In the genomic region with DNA sequence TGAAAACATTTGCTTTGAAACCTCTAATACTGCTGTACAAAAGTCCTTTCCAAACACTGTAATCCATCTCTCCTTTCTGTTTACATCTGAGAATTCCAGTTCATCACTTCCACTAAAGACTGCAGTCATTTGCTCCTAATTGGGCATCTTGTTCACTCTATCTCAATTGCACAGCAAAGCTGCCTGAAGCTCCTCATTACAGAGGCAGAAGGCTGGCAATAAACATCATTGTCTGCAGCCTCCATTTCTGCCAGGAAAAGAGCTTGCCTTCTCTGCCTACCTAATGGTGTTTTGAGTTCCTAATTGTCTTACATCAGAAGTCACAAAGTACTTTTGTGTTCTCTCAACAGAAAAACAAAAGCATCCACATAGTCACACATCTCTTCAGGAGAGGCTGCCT, we compare ENCODE assay signal across 26 mouse cellular contexts.
DNase-seq lines count a peak whose midpoint lies in the region; ATAC-seq and TF ChIP-seq lines count a peak whose summit lies in the region.
"Had no signal": no experiment of that assay in that cellular context is flagged by ENCODE, and none has a peak within 500 bp of the region (broad histone marks: within the 10 kb centered on the region; RNA-seq: fewer than 3 reads in every experiment).

No protein-coding gene starts in this region.

- H3K4me2 ChIP-seq in forebrain, embryonic 12.5 days, result no peak overlapping the region
- no peak overlapping the region for H3K4me2 ChIP-seq in midbrain, postnatal 0 days (ENCODE audit: low read depth, low read length, poor library complexity, severe bottlenecking)
- H3K4me2 ChIP-seq in forebrain, embryonic 14.5 days (ENCODE audit: low read length), result no peak overlapping the region
- H3K4me2 ChIP-seq: embryonic facial prominence, embryonic 13.5 days; heart, embryonic 11.5 days; limb, embryonic 13.5 days; liver, embryonic 12.5 days; midbrain, embryonic 11.5 days had no signal

- H3K9me3 ChIP-seq in forebrain, embryonic 12.5 days, result no peaks in the 10 kb centered on the region
- H3K9me3 ChIP-seq in forebrain, embryonic 10.5 days, result no peaks in the 10 kb centered on the region
- H3K9me3 ChIP-seq in midbrain, postnatal 0 days (ENCODE audit: low read length), result no peaks in the 10 kb centered on the region
- no peaks in the 10 kb centered on the region for H3K9me3 ChIP-seq in midbrain, embryonic 10.5 days (replicated peaks)
- H3K9me3 ChIP-seq in forebrain, embryonic 14.5 days (replicated peaks; ENCODE audit: control insufficient read depth, low read length), result no peaks in the 10 kb centered on the region
- H3K9me3 ChIP-seq: embryonic facial prominence, embryonic 13.5 days; limb, embryonic 13.5 days; liver, embryonic 12.5 days had no signal

- H3K27ac ChIP-seq in forebrain, embryonic 12.5 days, result 0 out of 2 replicates have a peak overlapping the region, but pooled peaks have one; percentile 13
- no peak overlapping the region for H3K27ac ChIP-seq in forebrain, embryonic 10.5 days
- H3K27ac ChIP-seq in midbrain, postnatal 0 days (ENCODE audit: low read depth, low read length), result no peak overlapping the region
- no peak overlapping the region for H3K27ac ChIP-seq in midbrain, embryonic 10.5 days (replicated peaks)
- H3K27ac ChIP-seq in forebrain, embryonic 14.5 days (ENCODE audit: low read depth, low read length), result no peak overlapping the region
- H3K27ac ChIP-seq: embryonic facial prominence, embryonic 13.5 days; limb, embryonic 13.5 days; liver, embryonic 12.5 days had no signal

- TF ChIP-seq CTCF in midbrain, postnatal 0 days (IDR thresholded peaks at IDR 0.05), result no peak

- H3K4me1 ChIP-seq in forebrain, embryonic 12.5 days, result no peaks in the 10 kb centered on the region
- H3K4me1 ChIP-seq in forebrain, embryonic 10.5 days, result peaks cover 5% of the 10 kb centered on the region
- H3K4me1 ChIP-seq in midbrain, postnatal 0 days (ENCODE audit: insufficient read depth, low read length), result 0 out of 2 replicates have a peak, but pooled peaks cover 3% of the 10 kb centered on the region
- H3K4me1 ChIP-seq in midbrain, embryonic 10.5 days, result no peaks in the 10 kb centered on the region
- H3K4me1 ChIP-seq in forebrain, embryonic 14.5 days (ENCODE audit: control insufficient read depth, insufficient read depth, low read length), result no peaks in the 10 kb centered on the region
- H3K4me1 ChIP-seq: embryonic facial prominence, embryonic 13.5 days; limb, embryonic 13.5 days; liver, embryonic 12.5 days had no signal

- H3K4me3 ChIP-seq in forebrain, embryonic 12.5 days (replicated peaks), result no peak overlapping the region
- H3K4me3 ChIP-seq in forebrain, embryonic 10.5 days, result no peak overlapping the region
- H3K4me3 ChIP-seq in midbrain, postnatal 0 days (ENCODE audit: low read depth, low read length), result no peak overlapping the region
- no peak overlapping the region for H3K4me3 ChIP-seq in midbrain, embryonic 10.5 days
- no peak overlapping the region for H3K4me3 ChIP-seq in forebrain, embryonic 14.5 days (ENCODE audit: low read depth, low read length)
- H3K4me3 ChIP-seq: embryonic facial prominence, embryonic 13.5 days; limb, embryonic 13.5 days; liver, embryonic 12.5 days had no signal

- no peak overlapping the region for H3K9ac ChIP-seq in forebrain, embryonic 12.5 days
- H3K9ac ChIP-seq in midbrain, postnatal 0 days (replicated peaks; ENCODE audit: low read length, poor library complexity, severe bottlenecking), result no peak overlapping the region
- H3K9ac ChIP-seq in forebrain, embryonic 14.5 days (ENCODE audit: low read length), result no peak overlapping the region
- H3K9ac ChIP-seq: embryonic facial prominence, embryonic 13.5 days; limb, embryonic 13.5 days; liver, embryonic 12.5 days had no signal

- ATAC-seq in forebrain, embryonic 12.5 days (ENCODE audit: low FRiP score), result peak; percentile 44; the same call in 1 of the 2 replicates
- ATAC-seq in midbrain, postnatal 0 days (ENCODE audit: low FRiP score), result no peak
- peak; percentile 54; the same call in 1 of the 2 replicates for ATAC-seq in forebrain, embryonic 14.5 days
- ATAC-seq: CD4-positive, CD25-positive, alpha-beta regulatory T cell, adult 4 months; intestine, embryonic 16.5 days; liver, embryonic 12.5 days had no signal

- H3K36me3 ChIP-seq in forebrain, embryonic 12.5 days (replicated peaks), result no peaks in the 10 kb centered on the region
- no peaks in the 10 kb centered on the region for H3K36me3 ChIP-seq in forebrain, embryonic 10.5 days (replicated peaks)
- no peaks in the 10 kb centered on the region for H3K36me3 ChIP-seq in midbrain, postnatal 0 days (ENCODE audit: insufficient read depth, low read length)
- H3K36me3 ChIP-seq in midbrain, embryonic 10.5 days, result no peaks in the 10 kb centered on the region
- no peaks in the 10 kb centered on the region for H3K36me3 ChIP-seq in forebrain, embryonic 14.5 days (ENCODE audit: control insufficient read depth, insufficient read depth, low read length)
- H3K36me3 ChIP-seq: embryonic facial prominence, embryonic 13.5 days; limb, embryonic 13.5 days; liver, embryonic 12.5 days had no signal

- no peak for DNase-seq in forebrain, embryonic 10.5 days (ENCODE audit: extremely low spot score, low spot score)
- DNase-seq in midbrain, postnatal 0 days (ENCODE audit: low spot score), result peak; percentile 58
- DNase-seq in midbrain, embryonic 10.5 days (ENCODE audit: low spot score), result no peak
- DNase-seq in forebrain, embryonic 14.5 days (ENCODE audit: low spot score), result peak; percentile 80
- peak; percentile 34 for DNase-seq in retina, embryonic 14.5 days (ENCODE audit: low spot score)
- DNase-seq in right cerebral cortex, adult 18-20 months, result no peak
- no peak for DNase-seq in embryo, embryonic 11 days
- DNase-seq: adrenal gland, postnatal 36 days; cerebellum, adult 11-12 months; cerebellum, postnatal 14 days; gastrocnemius, postnatal 14 days; heart, adult 11 months; kidney, adult 9 months; kidney, postnatal 14 days; lung, adult 18-20 months; lung, postnatal 10 days; thymus, adult 18-20 months; thymus, postnatal 36 days had no signal

- H3K27me3 ChIP-seq in forebrain, embryonic 12.5 days, result peaks cover 18% of the 10 kb centered on the region
- peaks cover 12% of the 10 kb centered on the region; the same call in 1 of the 2 replicates for H3K27me3 ChIP-seq in forebrain, embryonic 10.5 days (ENCODE audit: poor library complexity, severe bottlenecking)
- H3K27me3 ChIP-seq in midbrain, postnatal 0 days (ENCODE audit: insufficient read depth, low read length), result no peaks in the 10 kb centered on the region
- no peaks in the 10 kb centered on the region for H3K27me3 ChIP-seq in midbrain, embryonic 10.5 days (ENCODE audit: low read depth, poor library complexity, severe bottlenecking)
- H3K27me3 ChIP-seq in forebrain, embryonic 14.5 days (replicated peaks; ENCODE audit: control insufficient read depth, insufficient read depth, low read length), result no peaks in the 10 kb centered on the region
- H3K27me3 ChIP-seq: embryonic facial prominence, embryonic 13.5 days; limb, embryonic 13.5 days; liver, embryonic 12.5 days had no signal

Comparison
In these comparisons a context has a peak if more than half of its experiments do, and no peak if none do; other contexts are left out.
1. DNase-seq: peak in midbrain, postnatal 0 days (single experiment), forebrain, embryonic 14.5 days (single experiment) and retina, embryonic 14.5 days (single experiment); none in forebrain, embryonic 10.5 days (single experiment), midbrain, embryonic 10.5 days (single experiment), right cerebral cortex, adult 18-20 months (single experiment) and embryo, embryonic 11 days (single experiment).